Mouse (Mus musculus): ENCODE data around the gene Ltbp1. TPM values are rescaled to one million over a fixed set of nuclear protein-coding genes. Genes with fewer than 3 reads are reported as not detected.

The Ltbp1 gene
- polyA plus RNA-seq, 1 experiment: 4.7 TPM

DNA sequence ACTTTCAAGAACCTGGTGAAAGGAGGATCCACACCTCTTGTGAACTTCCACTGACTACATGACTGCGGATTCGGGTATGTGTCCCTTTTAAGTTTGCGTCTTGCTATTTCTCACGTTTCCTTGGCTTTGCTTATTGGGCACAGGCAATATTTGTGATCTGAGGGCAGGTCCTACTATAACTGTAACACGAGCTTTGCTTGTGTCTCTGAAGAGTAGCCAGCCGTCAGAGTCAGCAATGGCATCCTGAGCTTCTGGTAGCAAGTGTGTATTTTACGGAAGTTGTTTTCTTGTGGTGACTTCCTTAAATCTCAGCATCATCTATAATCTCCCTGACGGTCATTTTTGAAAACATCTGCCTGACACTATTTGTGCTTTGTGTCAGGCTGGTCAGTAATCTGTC lies 430.7 kb downstream of the Ltbp1 start:
- Histone ChIP-seq H3K27ac (ENCODE audit: insufficient read depth, low read length) (peak overlapping the region; percentile 86), H3K4me3 (ENCODE audit: insufficient read depth, low read length) (peak overlapping the region; percentile 22; the same call in 1 of the 2 replicates), H3K4me1 (ENCODE audit: control insufficient read depth, insufficient read depth, low read length) (peaks cover 2% of the 10 kb centered on the region)
- TF ChIP-seq POLR2A (IDR thresholded peaks at IDR 0.05; ENCODE audit: extremely low read depth, insufficient read depth, low read length): no peak
- no peak for TF ChIP-seq CTCF (IDR thresholded peaks at IDR 0.05; ENCODE audit: extremely low read depth, insufficient read depth, low read length)

DNA sequence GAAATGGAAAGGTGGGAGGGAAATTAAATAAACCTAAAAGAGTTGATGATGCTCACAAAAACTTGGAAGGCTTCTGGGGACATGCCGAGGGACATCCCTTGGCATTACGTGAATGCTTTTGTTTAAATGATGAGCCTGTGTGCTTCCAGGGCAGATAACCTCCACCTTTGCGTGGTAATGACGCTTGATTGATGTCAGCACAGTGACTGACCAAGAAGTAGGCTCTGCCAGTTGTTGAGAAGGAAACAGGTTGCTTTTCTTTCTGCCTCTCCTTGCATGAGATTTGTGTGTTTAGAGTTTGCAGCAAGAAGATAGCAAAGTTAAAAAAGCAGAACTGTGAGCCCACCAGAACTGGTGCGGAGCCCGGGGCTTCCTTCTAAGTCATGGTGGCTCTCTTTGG lies 431.5 kb downstream of the Ltbp1 start:
- H3K4me3 ChIP-seq (ENCODE audit: insufficient read depth, low read length): peak overlapping the region; percentile 16; the same call in 1 of the 2 replicates
- no peak overlapping the region for H3K27ac ChIP-seq (ENCODE audit: insufficient read depth, low read length)
- H3K4me1 ChIP-seq (ENCODE audit: control insufficient read depth, insufficient read depth, low read length): peaks cover 2% of the 10 kb centered on the region
- no peak for TF ChIP-seq POLR2A (IDR thresholded peaks at IDR 0.05; ENCODE audit: extremely low read depth, insufficient read depth, low read length)
- TF ChIP-seq CTCF (IDR thresholded peaks at IDR 0.05; ENCODE audit: extremely low read depth, insufficient read depth, low read length): no peak

DNA sequence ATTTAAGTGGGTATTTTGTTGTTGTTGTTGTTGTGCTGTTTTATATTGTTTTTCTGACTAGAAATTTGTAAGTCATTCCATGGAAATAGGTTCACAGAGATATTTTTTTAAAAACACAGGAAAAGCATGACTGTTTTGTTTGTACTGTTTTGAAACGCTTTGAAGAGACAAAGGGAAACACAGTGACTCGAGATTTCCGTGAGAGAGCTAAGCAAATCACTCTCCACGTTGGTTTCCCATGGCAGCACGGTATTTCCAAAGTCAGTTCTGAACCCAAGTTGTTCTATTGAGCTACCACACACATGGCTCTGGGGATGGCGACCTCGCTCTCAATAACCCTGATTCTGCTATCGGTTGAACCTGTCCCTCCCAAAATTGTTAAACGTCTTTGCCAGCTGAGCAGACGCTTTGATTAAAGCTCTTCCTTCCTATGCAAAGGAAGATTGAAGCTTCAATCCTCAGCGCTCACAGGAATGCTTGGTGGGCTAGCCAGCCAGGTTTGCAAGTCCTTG lies 431.9 kb downstream of the Ltbp1 start:
- peak overlapping the region; percentile 16; the same call in 1 of the 2 replicates for H3K4me3 ChIP-seq (ENCODE audit: insufficient read depth, low read length)
- no peak for TF ChIP-seq POLR2A (IDR thresholded peaks at IDR 0.05; ENCODE audit: extremely low read depth, insufficient read depth, low read length)
- no peak for TF ChIP-seq CTCF (IDR thresholded peaks at IDR 0.05; ENCODE audit: extremely low read depth, insufficient read depth, low read length)
- H3K27ac ChIP-seq (ENCODE audit: insufficient read depth, low read length): peak overlapping the region; percentile 48; the same call in 1 of the 2 replicates
- peaks cover 2% of the 10 kb centered on the region for H3K4me1 ChIP-seq (ENCODE audit: control insufficient read depth, insufficient read depth, low read length)

DNA sequence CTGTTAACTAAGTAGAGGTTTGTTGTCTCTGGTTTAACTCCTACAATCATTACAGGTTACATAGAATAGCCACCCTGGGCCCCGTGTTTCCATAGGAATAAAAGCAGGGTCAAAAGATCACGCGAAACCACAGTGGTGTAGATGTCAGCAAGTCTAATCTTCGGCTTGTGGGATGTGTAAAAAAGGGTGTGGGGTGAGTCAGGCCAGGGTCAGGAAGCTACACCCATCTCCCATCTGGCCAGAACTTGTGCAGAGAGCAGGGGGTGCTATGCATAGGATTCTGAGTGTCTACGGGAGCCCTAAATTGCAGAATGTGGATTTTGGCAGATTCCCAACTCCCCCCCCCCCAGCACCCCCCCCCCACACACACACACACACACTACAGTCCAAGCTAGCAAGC lies 432.8 kb downstream of the Ltbp1 start:
- TF ChIP-seq CTCF (IDR thresholded peaks at IDR 0.05; ENCODE audit: extremely low read depth, insufficient read depth, low read length): no peak
- TF ChIP-seq POLR2A (IDR thresholded peaks at IDR 0.05; ENCODE audit: extremely low read depth, insufficient read depth, low read length): no peak
- Histone ChIP-seq H3K4me3 (ENCODE audit: insufficient read depth, low read length) (no peak overlapping the region), H3K4me1 (ENCODE audit: control insufficient read depth, insufficient read depth, low read length) (peaks cover 6% of the 10 kb centered on the region), H3K27ac (ENCODE audit: insufficient read depth, low read length) (no peak overlapping the region)

DNA sequence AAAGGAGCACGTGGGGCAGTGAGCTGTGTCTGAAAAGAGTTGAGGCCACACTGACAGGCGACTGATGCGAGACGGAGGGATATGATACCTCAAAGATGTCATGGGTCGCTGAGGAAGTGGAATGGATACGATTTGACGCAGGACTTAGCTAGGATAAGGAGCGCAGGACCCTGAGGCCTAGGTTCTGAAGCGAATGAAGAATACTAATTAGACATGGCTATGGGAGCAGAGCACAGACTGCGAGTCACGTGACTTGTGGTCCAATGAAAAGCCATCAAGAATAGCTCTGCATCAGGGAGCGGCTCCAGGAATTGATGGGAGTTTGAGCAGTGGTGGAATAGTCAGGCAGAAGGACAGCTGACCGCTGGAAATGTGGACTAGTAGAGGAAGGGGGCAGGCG lies 433.7 kb downstream of the Ltbp1 start:
- no peak for TF ChIP-seq POLR2A (IDR thresholded peaks at IDR 0.05; ENCODE audit: extremely low read depth, insufficient read depth, low read length)
- H3K4me1 ChIP-seq (ENCODE audit: control insufficient read depth, insufficient read depth, low read length): peaks cover 8% of the 10 kb centered on the region

DNA sequence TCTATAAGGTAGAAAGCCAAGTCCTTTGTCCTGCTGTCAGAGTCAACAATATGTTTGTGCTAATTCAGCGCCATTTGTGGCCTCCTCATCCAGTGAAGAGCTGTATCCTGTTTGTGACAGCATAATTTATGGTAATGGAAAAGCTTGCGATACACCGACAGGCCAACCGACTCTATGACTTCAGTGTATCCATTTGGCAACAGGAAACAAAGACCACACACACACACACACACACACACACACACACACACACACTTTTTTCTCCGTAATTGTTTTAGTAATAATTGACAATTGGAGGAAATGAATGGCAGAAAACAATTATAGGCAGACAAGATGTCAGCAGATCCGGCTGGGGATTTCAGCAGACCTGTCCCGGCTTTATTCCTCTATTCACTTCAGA lies 435.3 kb downstream of the Ltbp1 start:
- no peak overlapping the region for H3K27ac ChIP-seq (ENCODE audit: insufficient read depth, low read length)
- H3K4me3 ChIP-seq (ENCODE audit: insufficient read depth, low read length): no peak overlapping the region
- no peak for TF ChIP-seq POLR2A (IDR thresholded peaks at IDR 0.05; ENCODE audit: extremely low read depth, insufficient read depth, low read length)
- TF ChIP-seq CTCF (IDR thresholded peaks at IDR 0.05; ENCODE audit: extremely low read depth, insufficient read depth, low read length): no peak
- peaks cover 6% of the 10 kb centered on the region for H3K4me1 ChIP-seq (ENCODE audit: control insufficient read depth, insufficient read depth, low read length)

More for the DNA sequence above, 433.7 kb downstream of the Ltbp1 start:
- Histone ChIP-seq H3K27ac (ENCODE audit: insufficient read depth, low read length) (no peak overlapping the region), H3K4me3 (ENCODE audit: insufficient read depth, low read length) (no peak overlapping the region)

DNA sequence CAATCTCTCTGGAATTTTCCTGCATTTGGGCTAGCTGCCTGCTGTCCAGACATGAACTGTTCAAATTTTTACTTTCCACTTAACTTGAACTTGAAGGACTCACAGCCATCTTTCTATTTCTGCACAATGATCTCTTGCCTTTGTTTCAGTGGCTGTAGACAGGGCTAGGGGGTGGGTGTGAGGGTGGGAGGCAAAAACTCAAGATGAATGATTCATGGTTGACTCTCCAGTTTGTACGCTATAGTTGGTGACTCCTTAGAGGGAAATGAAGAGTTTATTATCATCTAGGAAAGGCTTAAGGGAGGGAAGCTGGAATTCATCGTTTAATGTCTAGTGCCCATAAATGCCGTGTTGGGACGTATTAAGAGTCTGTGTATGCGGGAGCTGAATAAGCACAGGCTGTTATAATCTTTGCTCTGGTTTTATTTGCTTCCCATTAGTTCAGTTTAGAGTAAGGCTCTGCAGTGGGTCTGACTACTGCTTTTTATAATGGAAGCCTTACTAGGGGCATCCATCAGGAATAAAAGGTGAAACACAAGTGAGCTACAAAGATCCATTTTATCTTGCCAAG lies 436.0 kb downstream of the Ltbp1 start:
- no peak for TF ChIP-seq CTCF (IDR thresholded peaks at IDR 0.05; ENCODE audit: extremely low read depth, insufficient read depth, low read length)
- TF ChIP-seq POLR2A (IDR thresholded peaks at IDR 0.05; ENCODE audit: extremely low read depth, insufficient read depth, low read length): no peak
- no peak overlapping the region for H3K4me3 ChIP-seq (ENCODE audit: insufficient read depth, low read length)
- H3K4me1 ChIP-seq (ENCODE audit: control insufficient read depth, insufficient read depth, low read length): peaks cover 6% of the 10 kb centered on the region
- no peak overlapping the region for H3K27ac ChIP-seq (ENCODE audit: insufficient read depth, low read length)
